Mouse (Mus musculus) Patski (cell line): ENCODE measurements around the gene Zbtb1. TPM values are rescaled to one million over a fixed set of nuclear protein-coding genes. Genes with fewer than 3 reads are reported as not detected.

Experiments
- ATAC-seq: fragments of 100-300 bp; one replicate; pipeline ENCODE4 v1.8.0; 2021
- CTCF ChIA-PET: fragments of 350-600 bp; sonication (Branson Sonifier 250); formaldehyde crosslinking; loops from one replicate; lab custom pipeline; 2022; ENCODE audit warnings: inconsistent platforms; lab: Charles Lee
- POLR2A ChIA-PET: fragments of 350-600 bp; sonication (Branson Sonifier 250); formaldehyde crosslinking; loops from one replicate; lab custom pipeline; 2022; ENCODE audit warnings: antibody characterized with exemption, inconsistent platforms; lab: Charles Lee
- DNase-seq: peaks from one replicate; pipeline ENCODE4 v3.0.0-alpha.2; 2011; ENCODE audit warnings: low read depth, low spot score
- H3K27me3 ChIP-seq: fragments of 371-371 bp; one replicate; pipeline ENCODE4 v1.5.1; 2021
- CTCF ChIP-seq: fragments of 100-300 bp; IDR thresholded peaks from one replicate; pipeline ENCODE4 v1.5.1; 2021
- in situ Hi-C: fragments of 300-500 bp; cut with MboI; formaldehyde crosslinking; loops from 3 replicates; pipeline ENCODE4 v1.11.1; 2018; ENCODE audit warnings: low pct_unique_long_range_greater_than_20kb, mixed read lengths
- polyA plus RNA-seq: library from polyadenylated mRNA; unstranded; gene quantifications from one replicate; pipeline ENCODE4 v1.2.3, GENCODE M21; 2021

The Zbtb1 gene
- polyA plus RNA-seq, 1 experiment from 2014 or later, result 8.5 TPM

- CTCF ChIA-PET, result interaction anchor here (0.6 to 1.0 kb wide), 3 partner anchors 126 to 150 kb away, joined by 3 to 4 read pairs (median 3); no protein-coding TSS in a partner anchor
- in situ Hi-C loops, result loop anchor here (5.0 kb wide), 1 partner anchor 131 kb away; no protein-coding TSS in a partner anchor
- POLR2A ChIA-PET, result no interaction called here
- no peaks in the 10 kb centered on the region for H3K27me3 ChIP-seq
- TF ChIP-seq CTCF, result peak; percentile 56
- no peak for ATAC-seq
- DNase-seq, result no peak
Observed at GRCm38 (mm10) chr12:76345759-76346455, 24.2 kb upstream of the Zbtb1 start.

- H3K27me3 ChIP-seq, result no peaks in the 10 kb centered on the region
- ChIA-PET POLR2A (no interaction called here), CTCF (interaction anchor here (1.0 to 1.2 kb wide), 2 partner anchors 9 kb away, joined by 3 read pairs; no protein-coding TSS in a partner anchor)
- ATAC-seq (no peak), DNase-seq (no peak)
- no peak for TF ChIP-seq CTCF
- in situ Hi-C loops, result loop anchor here (5.0 kb wide), 1 partner anchor 128 kb away; no protein-coding TSS in a partner anchor
Observed at GRCm38 (mm10) chr12:76349680-76350220, 20.3 kb upstream of the Zbtb1 start.

- no peaks in the 10 kb centered on the region for H3K27me3 ChIP-seq
- ATAC-seq, result no peak
- no peak for DNase-seq
- CTCF ChIA-PET, result no interaction called here
- TF ChIP-seq CTCF, result no peak
- POLR2A ChIA-PET, result interaction anchor here (0.7 kb wide), 2 partner anchors 9 to 47 kb away, joined by 3 read pairs; partner anchors contain the start of gene Zbtb1
- in situ Hi-C loops, result loop anchor here (10.0 kb wide), 1 partner anchor 234 kb away; no protein-coding TSS in a partner anchor
Observed at GRCm38 (mm10) chr12:76360868-76361267, 9.2 kb upstream of the Zbtb1 start.

GRCm38 (mm10) chr12:76361405-76362302, 8.4 kb upstream of the Zbtb1 start:
- no peak for TF ChIP-seq CTCF
- no peaks in the 10 kb centered on the region for H3K27me3 ChIP-seq
- POLR2A ChIA-PET, result interaction anchor here (0.7 kb wide), 1 partner anchor 47 kb away, joined by 3 read pairs; no protein-coding TSS in a partner anchor
- ATAC-seq (no peak), DNase-seq (no peak)
- CTCF ChIA-PET, result no interaction called here
- in situ Hi-C loops, result loop anchor here (10.0 kb wide), 1 partner anchor 233 kb away; no protein-coding TSS in a partner anchor

- no peaks in the 10 kb centered on the region for H3K27me3 ChIP-seq
- POLR2A ChIA-PET, result no interaction called here
- in situ Hi-C loops, result loop anchor here (10.0 kb wide), 1 partner anchor 233 kb away; no protein-coding TSS in a partner anchor
- CTCF ChIA-PET, result interaction anchor here (0.8 kb wide), 1 partner anchor 10 kb away, joined by 3 read pairs; no protein-coding TSS in a partner anchor
- no peak for DNase-seq
- no peak for ATAC-seq
- no peak for TF ChIP-seq CTCF
Observed at GRCm38 (mm10) chr12:76362303-76362676, 7.8 kb upstream of the Zbtb1 start.

- no peak for TF ChIP-seq CTCF
- POLR2A ChIA-PET, result interaction anchor here (0.7 kb wide), 1 partner anchor 112 kb away, joined by 3 read pairs; no protein-coding TSS in a partner anchor
- no peak for ATAC-seq
- no peaks in the 10 kb centered on the region for H3K27me3 ChIP-seq
- in situ Hi-C loops, result loop anchor here (10.0 kb wide), 1 partner anchor 229 kb away; no protein-coding TSS in a partner anchor
- CTCF ChIA-PET, result interaction anchor here (1.0 kb wide), 1 partner anchor 9 kb away, joined by 3 read pairs; no protein-coding TSS in a partner anchor
- no peak for DNase-seq
Observed at GRCm38 (mm10) chr12:76366276-76366675, 3.8 kb upstream of the Zbtb1 start.

GRCm38 (mm10) chr12:76367096-76367995, 2.7 kb upstream of the Zbtb1 start:
- POLR2A ChIA-PET, result no interaction called here
- DNase-seq (no peak), ATAC-seq (no peak)
- H3K27me3 ChIP-seq, result no peaks in the 10 kb centered on the region
- CTCF ChIA-PET, result no interaction called here
- TF ChIP-seq CTCF, result no peak
- in situ Hi-C loops, result loop anchor here (10.0 kb wide), 1 partner anchor 227 kb away; no protein-coding TSS in a partner anchor

- ChIA-PET CTCF (no interaction called here), POLR2A (no interaction called here)
- no peak for TF ChIP-seq CTCF
- no peaks in the 10 kb centered on the region for H3K27me3 ChIP-seq
- in situ Hi-C loops, result loop anchor here (10.0 kb wide), 1 partner anchor 227 kb away; no protein-coding TSS in a partner anchor
- DNase-seq (no peak), ATAC-seq (no peak)
Observed at GRCm38 (mm10) chr12:76368201-76368789, 1.8 kb upstream of the Zbtb1 start.

GRCm38 (mm10) chr12:76368790-76369205, 1.3 kb upstream of the Zbtb1 start:
- H3K27me3 ChIP-seq, result no peaks in the 10 kb centered on the region
- CTCF ChIA-PET, result no interaction called here
- TF ChIP-seq CTCF, result no peak
- DNase-seq (no peak), ATAC-seq (peak; percentile 2)
- in situ Hi-C loops, result loop anchor here (10.0 kb wide), 1 partner anchor 226 kb away; no protein-coding TSS in a partner anchor
- POLR2A ChIA-PET, result no interaction called here
